Mouse (Mus musculus) liver, adult 2 months (tissue): Measurements from ENCODE around the gene Tubal3.

ENCODE experiments used
- CTCF ChIP-seq: fragments of 200-500 bp; IDR thresholded peaks from 2 replicates; pipeline ENCODE4 v1.5.1; 2011; ENCODE audit warnings: low read depth, low read length, control low read depth
- POLR2A ChIP-seq: fragments of 200-500 bp; IDR thresholded peaks from 2 replicates; pipeline ENCODE4 v1.6.1; 2011; ENCODE audit warnings: low read length, control low read depth; ENCODE audit not compliant: insufficient read depth; ENCODE audit errors: extremely low read depth

GRCm38 (mm10) chr13:3896913-3897312 is 21.2 kb upstream of the Tubal3 start:
- TF ChIP-seq CTCF (peak; percentile 70; the same call in 1 of the 2 replicates), POLR2A (no peak)
